Comparison of ENCODE assay signal across 12 mouse cellular contexts in genomic region chr2:33581449-33581777, GRCm38 (mm10). TPM values are rescaled to one million over a fixed set of nuclear protein-coding genes. Genes with fewer than 3 reads are reported as not detected.
DNase-seq lines count a peak whose midpoint lies in the region; ATAC-seq and TF ChIP-seq lines count a peak whose summit lies in the region.
"Had no signal": no experiment of that assay in that cellular context is flagged by ENCODE, and none has a peak within 500 bp of the region (broad histone marks: within the 10 kb centered on the region; RNA-seq: fewer than 3 reads in every experiment).

No protein-coding gene starts in this region.

- TF ChIP-seq CTCF in gastrocnemius, adult 2 months (IDR thresholded peaks at IDR 0.05) = no peak
- no peak for TF ChIP-seq CTCF in E14TG2a.4 (conservative IDR thresholded peaks at IDR 0.05; ENCODE audit: low read length)
- TF ChIP-seq CTCF in cerebellum, adult 2 months (IDR thresholded peaks at IDR 0.05; ENCODE audit: borderline replicate concordance, insufficient read depth, low read depth, low read length) = no peak

- H3K4me3 ChIP-seq in gastrocnemius, adult 2 months = peak overlapping the region; percentile 9; the same call in 1 of the 2 replicates
- H3K4me3 ChIP-seq in E14TG2a.4 (replicated peaks; ENCODE audit: low read length) = peak overlapping the region; percentile 61
- no peak overlapping the region for H3K4me3 ChIP-seq in forebrain, embryonic 16.5 days (replicated peaks; ENCODE audit: low read length)
- H3K4me3 ChIP-seq in liver, embryonic 13.5 days (replicated peaks) = no peak overlapping the region
- H3K4me3 ChIP-seq in cerebellum, adult 2 months (replicated peaks; ENCODE audit: insufficient read depth, low read depth, low read length) = no peak overlapping the region

- H3K9me3 ChIP-seq in E14TG2a.4 (ENCODE audit: low read length) = peaks cover 33% of the 10 kb centered on the region
- no peaks in the 10 kb centered on the region for H3K9me3 ChIP-seq in forebrain, embryonic 16.5 days (ENCODE audit: control insufficient read depth, low read length)
- no peaks in the 10 kb centered on the region for H3K9me3 ChIP-seq in liver, embryonic 13.5 days (replicated peaks)

- TF ChIP-seq POLR2A in cerebellum, adult 2 months (IDR thresholded peaks at IDR 0.05; ENCODE audit: borderline replicate concordance, insufficient read depth, low read length) = no peak

- ATAC-seq in forebrain, embryonic 16.5 days = no peak
- no peak for ATAC-seq in liver, embryonic 13.5 days (ENCODE audit: low read depth)

- peaks cover 68% of the 10 kb centered on the region for H3K4me1 ChIP-seq in E14TG2a.4 (replicated peaks; ENCODE audit: low read depth, low read length)
- peaks cover 34% of the 10 kb centered on the region for H3K4me1 ChIP-seq in forebrain, embryonic 16.5 days (replicated peaks; ENCODE audit: control insufficient read depth, insufficient read depth, low read length)
- H3K4me1 ChIP-seq in liver, embryonic 13.5 days (replicated peaks) = peaks cover 13% of the 10 kb centered on the region
- H3K4me1 ChIP-seq in cerebellum, adult 2 months (ENCODE audit: control insufficient read depth, insufficient read depth, low read length) = no peaks in the 10 kb centered on the region

- H3K4me2 ChIP-seq in forebrain, embryonic 16.5 days (ENCODE audit: low read length) = peak overlapping the region; percentile 64
- H3K4me2 ChIP-seq in liver, embryonic 13.5 days = peak overlapping the region; percentile 55

- H3K27ac ChIP-seq in gastrocnemius, adult 2 months = no peak overlapping the region
- H3K27ac ChIP-seq in forebrain, embryonic 16.5 days (ENCODE audit: low read length) = no peak overlapping the region
- no peak overlapping the region for H3K27ac ChIP-seq in liver, embryonic 13.5 days
- H3K27ac ChIP-seq in cerebellum, adult 2 months (ENCODE audit: insufficient read depth, low read length) = no peak overlapping the region
- H3K27ac ChIP-seq: macrophage had no signal

- H3K27me3 ChIP-seq in E14TG2a.4 (ENCODE audit: insufficient read depth, low read length) = peaks cover 99% of the 10 kb centered on the region
- H3K27me3 ChIP-seq in forebrain, embryonic 16.5 days (replicated peaks; ENCODE audit: control insufficient read depth, insufficient read depth, low read length) = peaks cover 87% of the 10 kb centered on the region
- peaks cover 96% of the 10 kb centered on the region for H3K27me3 ChIP-seq in liver, embryonic 13.5 days
- no peaks in the 10 kb centered on the region; the same call in 1 of the 2 replicates for H3K27me3 ChIP-seq in cerebellum, adult 2 months (ENCODE audit: control insufficient read depth, insufficient read depth, low read length)

- H3K36me3 ChIP-seq in E14TG2a.4 (ENCODE audit: insufficient read depth, low read length) = no peaks in the 10 kb centered on the region
- no peaks in the 10 kb centered on the region for H3K36me3 ChIP-seq in forebrain, embryonic 16.5 days (ENCODE audit: control insufficient read depth, insufficient read depth)
- no peaks in the 10 kb centered on the region for H3K36me3 ChIP-seq in liver, embryonic 13.5 days

- no peak for DNase-seq in gastrocnemius, adult 2 months
- no peak for DNase-seq in gastrocnemius, postnatal 4 days (ENCODE audit: low spot score in 2 of 2)
- no peak for DNase-seq in liver, embryonic 13.5 days
- no peak for DNase-seq in cerebellum, adult 2 months
- no peak for DNase-seq in right cerebral cortex, adult 18-20 months
- DNase-seq in thymus, postnatal 14 days = no peak
- DNase-seq: cerebellum, postnatal 14 days; thymus, postnatal 4 days had no signal

- intact Hi-C loops in gastrocnemius, adult 2 months (cut with DNase I) = no loop called here

- WGBS in forebrain, embryonic 16.5 days = 2% methylated on average over 6 of the region's 6 CpGs
- WGBS in liver, embryonic 13.5 days (ENCODE audit: insufficient replicate concordance) = 7% methylated on average over 6 of the region's 6 CpGs
- WGBS in cerebellum, adult 2 months = under 1% methylated on average over 6 of the region's 6 CpGs

- no peak overlapping the region for H3K9ac ChIP-seq in forebrain, embryonic 16.5 days (replicated peaks; ENCODE audit: low read depth, low read length)
- H3K9ac ChIP-seq in liver, embryonic 13.5 days = no peak overlapping the region

RNA-seq across cellular contexts. Expression of gene Lmx1b, which starts 58.9 kb away (rescaled TPM):
- under 1 TPM; 0.18 to 0.25 TPM for total RNA-seq in gastrocnemius, adult 2 months (2021)
- total RNA-seq in gastrocnemius, postnatal 4 days (2021) = 1 to 10 TPM in 1 of 2 experiments, under 1 TPM in 1; 0.98 to 1.3 TPM
- not detected in 2 replicates for polyA plus RNA-seq in forebrain, embryonic 16.5 days (2015; fragmentation: Nextera tagmentation; extraction: Ambion mirVana)
- not detected in 2 replicates for polyA plus RNA-seq in liver, embryonic 13.5 days (2015; fragmentation: Nextera tagmentation; extraction: Ambion mirVana)
- polyA plus RNA-seq in cerebellum, adult 2 months (2012; rRNA removed) = 0.84 and 0.93 TPM in 2 replicates
- polyA plus RNA-seq: gonadal fat pad, adult 2 months; macrophage had no signal

Comparison
In these comparisons a context has a peak if more than half of its experiments do, and no peak if none do; other contexts are left out.
1. H3K4me3 ChIP-seq: peak in gastrocnemius, adult 2 months (single experiment) and E14TG2a.4 (single experiment); none in forebrain, embryonic 16.5 days (single experiment), liver, embryonic 13.5 days (single experiment) and cerebellum, adult 2 months (single experiment).